Mouse (Mus musculus) bone marrow macrophage, adult 2 months (primary cell): ENCODE results near the gene Cfap46. TPM values are rescaled to one million over a fixed set of nuclear protein-coding genes. Genes with fewer than 3 reads are reported as not detected.

Source experiments
- H3K27ac ChIP-seq: 2 replicates; pipeline ENCODE4 v1.5.1; 2012; ENCODE audit warnings: low read depth, low read length; ENCODE audit not compliant: insufficient read depth
- H3K4me1 ChIP-seq: 2 replicates; pipeline ENCODE4 v1.6.1; 2012; ENCODE audit warnings: low read length; ENCODE audit not compliant: control insufficient read depth, insufficient read depth
- H3K4me3 ChIP-seq: 2 replicates; pipeline ENCODE4 v1.5.1; 2012; ENCODE audit warnings: mild to moderate bottlenecking, low read length, moderate library complexity; ENCODE audit not compliant: insufficient read depth
- CTCF ChIP-seq: IDR thresholded peaks from 2 replicates; pipeline ENCODE4 v1.5.1; 2012; ENCODE audit warnings: low read depth, mild to moderate bottlenecking, low read length, moderate library complexity
- POLR2A ChIP-seq: IDR thresholded peaks from 2 replicates; pipeline ENCODE4 v1.6.1; 2012; ENCODE audit warnings: mild to moderate bottlenecking, low read depth, low read length, borderline replicate concordance
- polyA plus RNA-seq: library from polyadenylated mRNA; stranded (reverse); fragments of >200 nt; gene quantifications from 2 replicates; pipeline ENCODE4 v1.2.4, GENCODE M21; 2012; ENCODE audit not compliant: missing spikeins, insufficient read depth, insufficient read length

Gene Cfap46
- polyA plus RNA-seq, 1 experiment: not detected

GRCm38 (mm10) chr7:139610328-139610727, 73.3 kb downstream of the Cfap46 start:
- H3K4me3 ChIP-seq: no peak overlapping the region
- TF ChIP-seq CTCF (no peak), POLR2A (no peak)

GRCm38 (mm10) chr7:139595862-139596261, 87.8 kb downstream of the Cfap46 start:
- H3K27ac ChIP-seq: no peak overlapping the region
- no peak for TF ChIP-seq POLR2A
- no peak for TF ChIP-seq CTCF
- H3K4me3 ChIP-seq: no peak overlapping the region
- no peaks in the 10 kb centered on the region for H3K4me1 ChIP-seq

More at GRCm38 (mm10) chr7:139610328-139610727, 73.3 kb downstream of the Cfap46 start:
- Histone ChIP-seq H3K27ac (no peak overlapping the region), H3K4me1 (no peaks in the 10 kb centered on the region)

GRCm38 (mm10) chr7:139595311-139595710, 88.3 kb downstream of the Cfap46 start:
- no peaks in the 10 kb centered on the region for H3K4me1 ChIP-seq
- TF ChIP-seq POLR2A (no peak), CTCF (no peak)
- H3K4me3 ChIP-seq: no peak overlapping the region
- H3K27ac ChIP-seq: no peak overlapping the region

- no peak overlapping the region for H3K27ac ChIP-seq
- H3K4me3 ChIP-seq: no peak overlapping the region
- H3K4me1 ChIP-seq: 0 out of 2 replicates have a peak, but pooled peaks cover 2% of the 10 kb centered on the region
- TF ChIP-seq POLR2A (no peak), CTCF (no peak)
These were observed 92.3 kb downstream of the Cfap46 start for GRCm38 (mm10) chr7:139591311-139591710.

GRCm38 (mm10) chr7:139590302-139590701, 93.3 kb downstream of the Cfap46 start:
- TF ChIP-seq CTCF (no peak), POLR2A (no peak)
- Histone ChIP-seq H3K4me1 (0 out of 2 replicates have a peak, but pooled peaks cover 2% of the 10 kb centered on the region), H3K27ac (no peak overlapping the region)

GRCm38 (mm10) chr7:139587919-139588318, 95.7 kb downstream of the Cfap46 start:
- no peak for TF ChIP-seq POLR2A
- no peak for TF ChIP-seq CTCF
- Histone ChIP-seq H3K27ac (no peak overlapping the region), H3K4me3 (no peak overlapping the region), H3K4me1 (0 out of 2 replicates have a peak, but pooled peaks cover 2% of the 10 kb centered on the region)

More at GRCm38 (mm10) chr7:139590302-139590701, 93.3 kb downstream of the Cfap46 start:
- no peak overlapping the region for H3K4me3 ChIP-seq

- TF ChIP-seq CTCF (no peak), POLR2A (no peak)
- Histone ChIP-seq H3K27ac (no peak overlapping the region), H3K4me3 (no peak overlapping the region), H3K4me1 (0 out of 2 replicates have a peak, but pooled peaks cover 2% of the 10 kb centered on the region)
These were observed 98.3 kb downstream of the Cfap46 start for GRCm38 (mm10) chr7:139585183-139585821.

- TF ChIP-seq CTCF: no peak
- no peak for TF ChIP-seq POLR2A
- Histone ChIP-seq H3K4me1 (0 out of 2 replicates have a peak, but pooled peaks cover 2% of the 10 kb centered on the region), H3K4me3 (peak overlapping the region; percentile 25), H3K27ac (no peak overlapping the region)
These were observed 99.1 kb downstream of the Cfap46 start for GRCm38 (mm10) chr7:139584221-139585175.

GRCm38 (mm10) chr7:139583094-139583737, 100.4 kb downstream of the Cfap46 start:
- H3K4me3 ChIP-seq: no peak overlapping the region
- H3K4me1 ChIP-seq: no peaks in the 10 kb centered on the region
- TF ChIP-seq CTCF (no peak), POLR2A (no peak)
- H3K27ac ChIP-seq: no peak overlapping the region

- Histone ChIP-seq H3K27ac (no peak within 1 kb of the TSS), H3K4me3 (peak within 1 kb of the TSS; percentile 15; the same call in 1 of the 2 replicates), H3K4me1 (no peaks in the 10 kb centered on the region)
- TF ChIP-seq POLR2A: no peak
- TF ChIP-seq CTCF: no peak
These were observed 101.0 kb downstream of the Cfap46 start, which contains the start of gene Nkx6-2 for GRCm38 (mm10) chr7:139582595-139582994. Gene Nkx6-2, minus strand, starts transcription at chr7:139582797.
